Mouse (Mus musculus) spleen, adult 2 months (tissue): ENCODE data around the gene Ccl24. TPM values are rescaled to one million over a fixed set of nuclear protein-coding genes. Genes with fewer than 3 reads are reported as not detected.

ENCODE experiments used
- DNase-seq, 2 experiments: peaks; one replicate each; pipeline versions ENCODE4 v3.0.0 to v3.0.0-alpha.2; 2012 to 2021; ENCODE audit warnings: low spot score in 2 of 2, low read depth in 1 of 2
- H3K27ac ChIP-seq: fragments of 200-500 bp; 2 replicates; pipeline ENCODE4 v1.5.1; 2012; ENCODE audit warnings: low read length, inconsistent platforms; ENCODE audit not compliant: insufficient read depth
- H3K27me3 ChIP-seq: fragments of 200-500 bp; 2 replicates; pipeline ENCODE4 v1.6.1; 2012; ENCODE audit warnings: mild to moderate bottlenecking, moderate library complexity, low read length, inconsistent platforms; ENCODE audit not compliant: control insufficient read depth, insufficient read depth
- H3K36me3 ChIP-seq: fragments of 200-500 bp; 2 replicates; pipeline ENCODE4 v1.6.1; 2012; ENCODE audit warnings: mild to moderate bottlenecking, low read length, inconsistent platforms; ENCODE audit not compliant: control insufficient read depth, insufficient read depth
- H3K4me1 ChIP-seq: fragments of 200-500 bp; 2 replicates; pipeline ENCODE4 v1.6.1; 2011; ENCODE audit warnings: inconsistent platforms; ENCODE audit not compliant: control insufficient read depth, insufficient read depth, insufficient read length
- H3K4me3 ChIP-seq: fragments of 200-500 bp; 2 replicates; pipeline ENCODE4 v1.5.1; 2011; ENCODE audit warnings: mild to moderate bottlenecking, inconsistent platforms; ENCODE audit not compliant: insufficient read depth, insufficient read length; ENCODE audit errors: extremely low read depth
- CTCF ChIP-seq: fragments of 200-500 bp; IDR thresholded peaks from 2 replicates; pipeline ENCODE4 v1.5.1; 2011; ENCODE audit warnings: mild to moderate bottlenecking, inconsistent platforms; ENCODE audit not compliant: insufficient read depth, insufficient read length, insufficient replicate concordance; ENCODE audit errors: extremely low read depth
- POLR2A ChIP-seq: fragments of 200-500 bp; IDR thresholded peaks from 2 replicates; pipeline ENCODE4 v1.6.1; 2011; ENCODE audit warnings: low read depth, low read length, inconsistent platforms
- WGBS: fragments of 180-500 bp; shearing (Covaris S2); methylation state at CpG from one replicate; pipeline ENCODE4 v1.1.7; 2018; 5-methylcytosine and 5-hydroxymethylcytosine counted together
- polyA plus RNA-seq: library from polyadenylated mRNA; depleted of rRNA; stranded (reverse); fragments of >200 nt; gene quantifications from 2 replicates; pipeline ENCODE4 v1.2.3, GENCODE M21; 2012

Gene Ccl24
- polyA plus RNA-seq, 1 experiment, result 1.0 TPM

DNA sequence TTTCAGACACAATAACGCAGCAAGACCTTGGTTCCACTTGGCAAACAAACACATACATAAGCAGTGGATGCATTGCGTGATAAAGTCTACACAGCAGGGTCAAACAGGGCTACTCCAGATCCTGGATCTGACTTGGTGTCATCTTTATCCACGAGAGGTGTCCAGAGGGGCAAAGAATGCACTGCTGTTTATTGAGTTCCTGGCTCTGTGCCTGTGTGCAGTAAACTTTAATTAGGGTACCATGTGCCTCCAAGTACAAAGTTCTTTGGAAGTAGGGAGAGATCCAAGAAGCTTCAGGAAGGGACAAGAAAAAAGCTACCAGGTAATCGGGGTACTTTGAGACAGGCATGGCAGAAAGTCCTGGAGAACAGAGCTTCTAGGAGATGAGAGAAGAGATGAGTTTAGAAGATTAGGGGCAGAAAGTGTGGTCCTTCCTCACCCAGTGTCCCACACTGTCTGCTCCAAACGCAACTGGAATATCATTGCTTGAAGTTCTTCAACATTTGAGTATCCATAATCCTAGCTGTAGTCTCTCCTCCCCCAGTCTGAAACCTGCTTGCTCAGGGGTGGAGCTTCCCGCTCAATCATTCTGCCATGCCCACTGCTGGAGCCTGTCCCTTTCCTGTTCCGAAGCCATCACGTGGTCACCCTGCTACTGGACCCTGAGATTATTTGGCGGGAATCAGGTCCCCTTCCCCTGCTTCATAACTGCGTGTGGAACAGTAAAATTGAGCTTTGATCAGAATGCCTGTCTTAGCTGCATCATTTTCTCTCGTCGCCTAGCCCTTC is 17.3 kb upstream of the Ccl24 start:
- H3K4me1 ChIP-seq, result no peaks in the 10 kb centered on the region
- H3K4me3 ChIP-seq, result no peak overlapping the region
- TF ChIP-seq POLR2A (no peak), CTCF (no peak)
- H3K27ac ChIP-seq, result no peak overlapping the region
- DNase-seq, result no peak
- no peaks in the 10 kb centered on the region for H3K27me3 ChIP-seq
- no peaks in the 10 kb centered on the region for H3K36me3 ChIP-seq
- 83% methylated on average over 12 of the region's 12 CpGs for WGBS

DNA sequence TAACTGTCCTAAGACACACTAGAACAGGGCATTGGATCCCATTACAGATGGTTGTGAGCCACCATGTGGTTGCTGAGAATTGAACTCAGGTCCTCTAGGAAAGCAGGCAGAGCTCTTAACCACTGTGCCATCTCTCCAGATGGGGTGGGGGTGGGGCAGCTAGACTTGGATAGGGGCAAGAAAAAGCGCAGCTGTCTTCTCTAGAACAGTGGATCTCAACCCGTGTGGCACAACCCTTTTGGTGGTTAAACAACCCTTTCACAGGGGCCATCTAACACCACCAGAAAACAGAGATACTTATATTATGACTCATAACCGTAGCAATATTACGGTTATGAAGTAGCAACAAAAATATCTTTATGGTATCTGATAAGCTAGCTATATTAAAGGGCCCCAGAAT is 14.9 kb upstream of the Ccl24 start:
- Histone ChIP-seq H3K27me3 (no peaks in the 10 kb centered on the region), H3K36me3 (no peaks in the 10 kb centered on the region), H3K4me1 (no peaks in the 10 kb centered on the region), H3K27ac (no peak overlapping the region), H3K4me3 (no peak overlapping the region)
- WGBS, result 77% methylated on average over 4 of the region's 4 CpGs
- no peak for DNase-seq
- TF ChIP-seq POLR2A, result no peak
- no peak for TF ChIP-seq CTCF

DNA sequence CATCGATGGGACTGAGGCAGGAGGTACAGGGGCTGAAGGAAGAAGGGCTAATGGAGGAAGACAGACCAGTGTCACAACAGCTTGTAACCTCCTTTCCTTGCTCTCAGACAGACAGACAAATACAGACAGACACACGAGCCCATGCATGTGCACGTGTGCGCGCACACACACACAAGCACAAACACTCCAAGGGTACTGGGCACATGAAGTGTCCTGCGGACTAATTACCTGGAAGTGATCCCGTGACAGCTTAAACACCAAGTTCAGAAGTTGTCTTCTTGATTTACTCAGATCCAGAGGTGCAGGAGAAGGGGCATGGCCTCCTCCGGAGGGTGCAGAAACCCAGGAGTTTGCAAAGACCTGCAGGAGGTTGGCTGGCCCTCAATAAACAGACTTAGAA is 12.8 kb upstream of the Ccl24 start:
- Histone ChIP-seq H3K27ac (no peak overlapping the region), H3K36me3 (no peaks in the 10 kb centered on the region), H3K27me3 (no peaks in the 10 kb centered on the region), H3K4me1 (no peaks in the 10 kb centered on the region), H3K4me3 (no peak overlapping the region)
- 92% methylated on average over 8 of the region's 8 CpGs for WGBS
- no peak for DNase-seq
- no peak for TF ChIP-seq CTCF
- no peak for TF ChIP-seq POLR2A

DNA sequence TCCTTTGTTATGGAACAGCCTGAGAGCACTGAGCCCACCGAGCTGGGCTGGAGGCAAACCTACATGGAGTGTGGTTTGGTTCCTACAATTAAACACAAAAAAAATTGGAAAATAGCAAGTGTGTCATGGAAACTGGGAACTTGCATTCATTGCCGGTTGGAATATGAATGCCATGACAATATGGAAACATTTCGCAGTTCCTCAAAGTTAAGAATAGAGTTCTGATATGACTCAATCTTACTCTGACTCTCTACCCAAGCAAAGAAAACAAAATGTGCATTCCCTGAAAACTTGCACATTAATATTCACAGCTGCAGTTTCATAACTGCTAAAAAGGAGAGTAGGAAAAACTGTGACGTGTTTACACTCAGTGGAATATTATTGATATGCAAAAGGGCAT is 9.5 kb upstream of the Ccl24 start:
- TF ChIP-seq CTCF (no peak), POLR2A (no peak)
- H3K36me3 ChIP-seq, result no peaks in the 10 kb centered on the region
- no peaks in the 10 kb centered on the region for H3K27me3 ChIP-seq
- H3K27ac ChIP-seq, result no peak overlapping the region
- DNase-seq, result no peak
- no peak overlapping the region for H3K4me3 ChIP-seq
- WGBS, result 84% methylated on average over 4 of the region's 4 CpGs
- H3K4me1 ChIP-seq, result no peaks in the 10 kb centered on the region

DNA sequence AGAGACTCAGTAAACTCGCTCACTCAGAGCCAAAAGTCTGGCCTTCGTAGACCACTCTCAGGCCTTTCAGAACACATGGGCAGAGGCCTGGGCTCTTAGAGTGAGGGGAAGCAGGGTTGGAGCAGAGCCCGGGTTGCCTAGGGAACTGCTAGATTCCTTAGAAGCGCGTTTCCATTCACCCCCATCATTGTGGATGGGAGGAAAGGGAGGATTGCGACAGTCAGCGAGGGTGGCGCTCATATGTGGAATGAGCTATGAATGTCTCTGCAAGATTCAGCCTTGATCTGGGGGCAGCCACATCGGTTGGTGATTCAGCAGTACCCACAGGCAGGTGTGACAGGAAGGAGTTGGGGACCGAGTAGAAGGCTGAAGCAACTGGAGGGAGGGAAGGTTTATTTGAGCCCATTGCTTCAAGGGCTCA is 6.5 kb upstream of the Ccl24 start:
- DNase-seq, result no peak
- TF ChIP-seq CTCF (no peak), POLR2A (no peak)
- Histone ChIP-seq H3K4me3 (no peak overlapping the region), H3K27me3 (no peaks in the 10 kb centered on the region), H3K27ac (no peak overlapping the region), H3K36me3 (no peaks in the 10 kb centered on the region), H3K4me1 (no peaks in the 10 kb centered on the region)
- 91% methylated on average over 10 of the region's 10 CpGs for WGBS

DNA sequence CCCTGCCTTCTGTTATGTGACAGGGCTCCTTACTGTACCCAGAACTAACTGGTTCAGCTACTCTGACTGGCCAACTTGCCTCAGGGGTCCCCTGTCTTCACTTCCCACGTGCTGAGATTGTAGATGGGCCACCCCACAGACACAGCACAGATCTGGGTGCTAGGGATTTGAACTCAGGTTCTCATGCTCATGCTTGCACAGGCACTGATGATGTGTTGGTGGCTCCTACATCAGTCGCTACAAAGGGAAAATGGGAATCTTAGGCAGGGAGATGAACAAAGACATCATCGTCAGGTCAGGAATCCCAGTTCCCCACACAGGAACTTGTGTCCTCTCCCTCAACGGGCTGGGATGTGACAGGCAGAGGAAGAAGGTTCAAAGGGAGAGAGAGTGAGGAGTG is 3.2 kb upstream of the Ccl24 start:
- DNase-seq, result no peak
- TF ChIP-seq POLR2A (no peak), CTCF (no peak)
- Histone ChIP-seq H3K27me3 (no peaks in the 10 kb centered on the region), H3K36me3 (no peaks in the 10 kb centered on the region), H3K27ac (no peak overlapping the region), H3K4me1 (no peaks in the 10 kb centered on the region), H3K4me3 (no peak overlapping the region)
- WGBS, result 86% methylated on average over 4 of the region's 4 CpGs

DNA sequence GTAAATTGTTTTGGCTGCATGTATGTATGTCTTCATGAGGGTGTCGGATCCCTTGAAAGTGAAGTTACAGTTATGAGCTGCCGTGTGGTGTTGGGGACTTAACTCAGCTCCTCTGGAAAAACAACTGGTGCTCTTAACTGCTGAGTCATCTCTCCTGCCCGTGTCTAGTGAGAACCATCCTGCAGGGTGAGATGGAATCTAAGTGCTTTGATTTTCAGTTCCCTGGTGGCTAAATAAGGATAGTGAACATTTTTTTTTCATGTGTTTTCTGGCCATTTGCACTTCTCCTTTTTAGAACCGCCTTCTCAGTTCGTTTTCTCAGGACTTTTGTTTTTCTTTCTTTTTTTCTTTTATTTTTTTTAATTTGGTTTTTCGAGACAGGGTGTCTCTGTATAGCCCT is 4.2 kb downstream of the Ccl24 start:
- Histone ChIP-seq H3K4me3 (no peak overlapping the region), H3K27ac (no peak overlapping the region), H3K36me3 (no peaks in the 10 kb centered on the region), H3K27me3 (no peaks in the 10 kb centered on the region), H3K4me1 (no peaks in the 10 kb centered on the region; the same call in 1 of the 2 replicates)
- 12% methylated on average over 6 of the region's 6 CpGs for WGBS
- no peak for DNase-seq
- no peak for TF ChIP-seq POLR2A
- no peak for TF ChIP-seq CTCF
